Mouse (Mus musculus): Measurements from ENCODE around the gene Rcor3.

- TF ChIP-seq CTCF (IDR thresholded peaks at IDR 0.05; ENCODE audit: insufficient read depth, low read depth, low read length) = no peak
- no peak for TF ChIP-seq POLR2A (IDR thresholded peaks at IDR 0.05; ENCODE audit: insufficient read depth, low read depth, low read length)
Measured at GRCm38 (mm10) chr1:192052986-192053385, 84.9 kb downstream of the Rcor3 start.

Measured in olfactory bulb, adult 2 months (tissue).